Mouse (Mus musculus) bone marrow, adult 2 months (tissue): ENCODE measurements around the gene Rplp1. TPM values are rescaled to one million over a fixed set of nuclear protein-coding genes. Genes with fewer than 3 reads are reported as not detected.

ENCODE experiments used
- H3K27ac ChIP-seq: fragments of 200-500 bp; 2 replicates; pipeline ENCODE4 v1.5.1; 2012; ENCODE audit warnings: low read depth, mild to moderate bottlenecking, control low read depth, inconsistent platforms, low read length; ENCODE audit not compliant: control insufficient read depth, poor library complexity, insufficient read depth
- H3K4me1 ChIP-seq: fragments of 200-500 bp; 2 replicates; pipeline ENCODE4 v1.6.1; 2011; ENCODE audit warnings: low read length; ENCODE audit not compliant: control insufficient read depth, insufficient read depth
- H3K4me3 ChIP-seq: fragments of 200-500 bp; replicated peaks from 2 replicates; pipeline ENCODE3; 2011; ENCODE audit warnings: mild to moderate bottlenecking, low read depth, low read length, control low read depth; ENCODE audit not compliant: control insufficient read depth
- CTCF ChIP-seq: fragments of 200-500 bp; IDR thresholded peaks from 2 replicates; pipeline ENCODE4 v1.5.1; 2011; ENCODE audit warnings: low read length, control low read depth; ENCODE audit not compliant: control insufficient read depth, insufficient read depth
- POLR2A ChIP-seq: fragments of 200-500 bp; IDR thresholded peaks from 2 replicates; pipeline ENCODE4 v1.6.1; 2011; ENCODE audit warnings: low read depth, mild to moderate bottlenecking, control low read depth, low read length, borderline replicate concordance; ENCODE audit not compliant: control insufficient read depth
- WGBS: fragments of 180-500 bp; shearing (Covaris S2); methylation state at CpG from one replicate; pipeline ENCODE4 v1.1.7; 2018; 5-methylcytosine and 5-hydroxymethylcytosine counted together
- polyA plus RNA-seq: library from polyadenylated mRNA; stranded (reverse); fragments of >200 nt; gene quantifications from 2 replicates; pipeline ENCODE4 v1.2.4, GENCODE M21; 2011; ENCODE audit warnings: low replicate concordance; ENCODE audit not compliant: missing spikeins, insufficient read depth, insufficient read length

Gene Rplp1
- polyA plus RNA-seq = 4,657 and 4,712 TPM in 2 replicates

DNA sequence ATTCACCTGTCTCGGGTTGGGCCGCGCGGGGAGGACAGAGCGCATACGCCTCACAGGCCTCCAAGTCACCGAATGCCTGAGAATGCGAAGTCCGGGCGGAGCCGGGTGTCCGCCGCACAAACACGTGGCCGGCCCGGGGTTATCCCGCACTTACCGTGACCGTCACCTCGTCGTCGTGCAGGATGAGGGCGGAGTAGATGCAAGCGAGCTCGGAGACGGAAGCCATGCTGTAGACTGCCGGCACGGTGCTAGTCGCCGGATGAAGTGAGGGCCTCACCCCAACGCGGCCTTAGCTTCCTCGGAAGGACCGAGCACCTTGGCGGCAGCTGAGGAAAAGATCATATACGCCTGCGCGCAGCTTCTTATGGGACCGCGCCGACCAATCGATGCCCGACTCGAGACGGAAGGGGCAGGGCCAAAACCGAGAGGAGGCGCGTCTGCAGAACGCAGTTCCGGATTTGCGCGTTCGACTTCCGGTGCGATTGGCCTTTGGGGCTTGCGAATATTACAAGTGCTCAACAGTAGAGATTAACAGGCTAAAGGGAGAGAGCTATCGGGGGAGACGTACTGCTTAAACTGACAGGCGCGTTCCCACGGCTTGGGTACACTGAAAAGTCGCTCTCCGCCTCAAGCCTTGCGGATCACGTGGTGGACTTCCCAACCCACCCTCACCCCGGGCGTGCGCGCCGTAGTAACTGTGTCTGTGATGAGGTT is at the start of gene Rplp1:
Gene Rplp1 (minus strand): TSS at position 340 of the 714 bp plus-strand sequence.
- no peaks in the 10 kb centered on the region for H3K4me1 ChIP-seq
- under 1% methylated on average over 70 of the region's 70 CpGs for WGBS
- H3K4me3 ChIP-seq = peak within 1 kb of the TSS; percentile 79
- TF ChIP-seq POLR2A = peak; percentile 92; the same call in 1 of the 2 replicates
- no peak for TF ChIP-seq CTCF
- peak within 1 kb of the TSS; percentile 70 for H3K27ac ChIP-seq

- TF ChIP-seq POLR2A (no peak), CTCF (no peak)
- Histone ChIP-seq H3K4me1 (peaks cover 14% of the 10 kb centered on the region), H3K4me3 (no peak overlapping the region), H3K27ac (no peak overlapping the region)
- 10% methylated on average over 6 of the region's 6 CpGs for WGBS
Observed at GRCm38 (mm10) chr9:61963356-61963755, 49.0 kb upstream of the Rplp1 start.

GRCm38 (mm10) chr9:61961181-61961580 is 46.8 kb upstream of the Rplp1 start:
- 75% methylated on average over 4 of the region's 4 CpGs for WGBS
- Histone ChIP-seq H3K27ac (peak overlapping the region; percentile 43), H3K4me3 (no peak overlapping the region), H3K4me1 (peaks cover 17% of the 10 kb centered on the region)
- TF ChIP-seq POLR2A (no peak), CTCF (0 out of 2 replicates have a peak, but pooled peaks have one; percentile 0)

DNA sequence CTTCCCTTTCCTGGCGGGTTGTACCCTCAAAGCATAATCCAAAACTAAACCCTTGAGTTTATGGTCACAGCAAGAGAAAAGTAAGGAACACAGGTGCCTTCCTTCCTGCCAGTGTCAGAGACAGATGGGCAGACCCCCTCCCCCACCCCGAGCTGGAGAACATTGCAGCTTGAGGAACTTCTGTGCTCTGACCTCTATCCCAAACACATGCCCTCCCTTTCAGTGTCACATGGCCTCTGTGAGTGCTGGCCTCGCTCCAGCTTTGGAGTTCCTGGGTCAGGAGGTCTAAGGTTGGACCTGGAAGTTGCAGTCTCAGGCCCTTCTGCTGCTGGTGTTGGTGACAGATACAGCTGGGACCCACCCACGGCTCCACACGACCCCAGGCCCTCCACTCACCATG is 46.4 kb upstream of the Rplp1 start:
- H3K4me3 ChIP-seq = no peak overlapping the region
- H3K4me1 ChIP-seq = peaks cover 17% of the 10 kb centered on the region
- no peak for TF ChIP-seq CTCF
- no peak for TF ChIP-seq POLR2A
- peak overlapping the region; percentile 43 for H3K27ac ChIP-seq
- WGBS = 17% methylated on average over 5 of the region's 5 CpGs

- Histone ChIP-seq H3K4me3 (no peak overlapping the region), H3K27ac (peak overlapping the region; percentile 43), H3K4me1 (peaks cover 17% of the 10 kb centered on the region)
- WGBS = 22% methylated on average over 1 of the region's 1 CpGs
- no peak for TF ChIP-seq POLR2A
- TF ChIP-seq CTCF = no peak
Observed at GRCm38 (mm10) chr9:61959921-61960569, 45.7 kb upstream of the Rplp1 start.

- peak overlapping the region; percentile 72; the same call in 1 of the 2 replicates for H3K27ac ChIP-seq
- no peak overlapping the region for H3K4me3 ChIP-seq
- TF ChIP-seq POLR2A (no peak), CTCF (no peak)
- H3K4me1 ChIP-seq = peaks cover 5% of the 10 kb centered on the region; the same call in 1 of the 2 replicates
Observed at GRCm38 (mm10) chr9:61954707-61955106, 40.4 kb upstream of the Rplp1 start.

GRCm38 (mm10) chr9:61952241-61952640 is 37.9 kb upstream of the Rplp1 start:
- peaks cover 4% of the 10 kb centered on the region; the same call in 1 of the 2 replicates for H3K4me1 ChIP-seq
- WGBS = 79% methylated on average over 7 of the region's 7 CpGs
- TF ChIP-seq POLR2A = no peak
- TF ChIP-seq CTCF = no peak
- no peak overlapping the region for H3K4me3 ChIP-seq
- no peak overlapping the region for H3K27ac ChIP-seq
